Mouse (Mus musculus): Measurements from ENCODE around the gene Pbrm1. TPM values are rescaled to one million over a fixed set of nuclear protein-coding genes. Genes with fewer than 3 reads are reported as not detected.

Pbrm1 gene
- total RNA-seq (2021) = 10 to 100 TPM; 51.7 to 57.7 TPM
- long read RNA-seq, experiment 1, partial matches to known transcripts = 3 of 5 reads
- long read RNA-seq, experiment 1, other reads (novel, unspliced or antisense) = 2 of 5 reads
- long read RNA-seq, experiment 2, partial matches to known transcripts = 0 of 3 reads
- long read RNA-seq, experiment 2, other reads (novel, unspliced or antisense) = 3 of 3 reads

DNA sequence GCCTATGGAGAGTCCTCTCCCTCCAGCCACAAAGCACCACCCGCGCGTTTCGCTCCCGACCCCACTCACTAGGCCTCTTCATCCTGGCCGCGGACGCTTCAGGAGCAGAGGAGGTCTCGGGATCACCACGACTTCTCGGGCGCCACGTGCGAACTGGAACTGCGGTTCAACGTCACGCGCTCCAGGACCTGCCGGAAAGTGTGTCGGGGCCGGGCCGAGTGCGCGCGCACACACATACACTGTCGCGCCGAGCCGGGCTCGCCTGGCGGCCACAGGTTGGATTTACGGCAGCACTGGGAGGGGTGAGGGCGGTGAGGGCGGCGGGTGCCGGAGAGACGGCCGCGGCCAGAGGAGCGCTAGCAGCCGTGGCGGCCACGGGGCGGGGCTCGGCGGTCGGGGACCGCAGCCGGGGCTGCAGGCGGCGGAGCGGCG lies at the start of gene Pbrm1, which contains the start of gene Gnl3:
Pbrm1 (plus strand) TSS at position 279 of the 432 bp plus-strand sequence.
Gnl3 (minus strand) TSS at position 293 of the 432 bp plus-strand sequence.
- DNase-seq = peak; percentile 96 to 98

DNA sequence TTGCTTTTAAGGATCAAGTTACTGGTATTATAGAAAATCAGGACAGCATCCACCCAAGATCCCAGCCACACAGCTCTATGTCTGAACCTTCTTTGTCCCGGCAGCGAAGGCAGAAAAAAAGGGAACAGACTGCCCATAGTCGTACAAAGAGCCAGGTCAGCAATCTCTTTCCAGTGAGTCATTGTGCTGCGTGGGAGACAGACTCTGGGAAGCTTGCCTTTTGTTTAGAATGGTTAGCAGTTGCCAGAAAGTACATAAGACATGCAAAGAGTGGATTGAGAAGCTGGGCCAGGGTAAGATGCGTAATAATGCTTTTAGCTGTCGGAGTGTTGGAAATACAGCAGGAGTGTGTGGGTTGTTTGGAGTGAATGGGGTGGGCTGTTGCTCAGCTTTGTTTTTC lies 44.7 kb upstream of the Pbrm1 start:
- peak; percentile 13 to 49 for DNase-seq

DNA sequence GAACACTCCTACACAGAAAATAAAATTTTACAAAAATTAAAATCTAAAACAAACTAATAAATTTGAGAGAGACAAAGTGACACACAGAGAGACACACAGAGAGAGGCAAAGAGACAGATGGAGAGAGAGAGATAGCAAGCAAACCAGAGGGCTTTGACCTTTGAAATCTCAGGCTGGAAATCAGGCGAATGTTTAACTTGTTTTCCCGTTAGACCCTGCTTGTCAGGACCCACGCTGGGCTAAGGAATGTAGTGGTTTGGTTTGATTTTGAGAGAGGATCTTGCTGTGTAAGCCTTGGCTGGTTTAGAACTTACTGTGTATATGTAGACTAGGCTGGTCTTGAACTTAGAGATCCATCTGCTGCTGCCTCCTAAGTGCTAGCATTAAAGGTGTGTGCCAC lies 42.7 kb upstream of the Pbrm1 start:
- no peak for DNase-seq

- DNase-seq = no peak
Measured at GRCm38 (mm10) chr14:30996417-30996816, 22.5 kb upstream of the Pbrm1 start.

DNA sequence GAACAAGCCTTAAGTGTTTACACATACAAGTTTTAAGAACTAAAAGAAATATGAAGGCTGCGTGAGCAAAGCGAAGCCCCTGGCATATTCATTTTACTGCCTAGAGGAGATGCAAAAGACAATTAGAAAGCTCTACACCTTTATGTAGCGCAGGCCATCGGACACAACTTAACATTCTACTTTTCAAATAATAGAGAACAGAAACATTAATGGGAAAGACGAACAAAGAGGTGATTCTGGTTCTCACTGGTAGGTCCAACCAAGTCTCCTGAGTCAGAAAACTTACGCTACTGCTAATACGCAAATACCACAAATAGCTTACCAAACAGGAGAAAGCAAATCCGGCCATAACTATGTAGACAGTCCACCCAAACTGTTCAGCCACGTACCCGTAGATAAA lies 18.6 kb upstream of the Pbrm1 start:
- DNase-seq = no peak

- no peak for DNase-seq
Measured at GRCm38 (mm10) chr14:31000816-31001306, 18.1 kb upstream of the Pbrm1 start.

DNA sequence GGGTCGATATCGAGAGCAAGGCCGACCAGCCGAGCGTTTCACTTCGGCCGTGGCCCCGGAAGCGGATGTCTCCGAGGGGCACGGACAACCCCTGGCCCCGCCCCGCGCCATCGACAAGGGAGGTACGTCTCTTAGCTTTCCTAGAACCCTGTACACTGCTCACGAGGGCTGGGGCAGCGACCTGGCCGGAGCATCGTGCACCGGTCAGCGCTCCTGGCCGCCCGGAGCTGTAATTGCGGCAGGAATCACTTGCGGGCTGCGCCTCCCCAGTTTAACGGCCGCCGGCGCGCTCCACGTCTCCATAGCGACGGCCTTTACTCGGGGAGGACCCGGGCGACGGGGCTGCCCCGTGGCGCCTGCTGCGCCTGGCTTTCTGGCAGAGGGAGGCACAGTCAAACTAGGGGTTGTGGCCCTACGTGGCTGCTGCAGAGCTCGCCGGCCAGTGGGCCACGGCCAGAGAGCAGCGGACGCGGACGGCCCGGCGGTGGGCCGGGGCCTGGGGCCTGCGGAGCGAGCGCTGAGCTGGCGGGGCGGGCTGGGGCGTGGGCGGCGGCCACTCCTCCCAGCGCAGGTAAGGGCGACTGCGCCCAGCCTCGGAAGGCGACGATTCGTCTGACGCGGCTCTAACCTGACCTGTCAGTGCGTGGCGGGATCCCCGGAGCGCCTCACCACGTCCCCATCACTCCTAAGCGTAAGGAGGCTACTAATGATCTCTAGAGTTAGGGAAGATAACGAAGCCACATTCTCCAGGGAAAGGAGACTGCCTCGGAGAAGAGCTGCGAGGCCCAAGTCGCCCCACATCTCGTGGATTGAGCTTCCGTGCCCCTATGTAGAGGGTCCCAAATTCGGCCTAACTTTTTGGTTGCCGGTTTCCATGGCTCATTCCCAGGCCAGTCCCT lies 17.4 kb upstream of the Pbrm1 start, which contains the start of the genes Glt8d1 and Spcs1:
Glt8d1 (plus strand) TSS at position 94 of the 899 bp plus-strand sequence.
Spcs1 (minus strand) TSS at position 366 of the 899 bp plus-strand sequence.
- DNase-seq = peak; percentile 90 to 94

DNA sequence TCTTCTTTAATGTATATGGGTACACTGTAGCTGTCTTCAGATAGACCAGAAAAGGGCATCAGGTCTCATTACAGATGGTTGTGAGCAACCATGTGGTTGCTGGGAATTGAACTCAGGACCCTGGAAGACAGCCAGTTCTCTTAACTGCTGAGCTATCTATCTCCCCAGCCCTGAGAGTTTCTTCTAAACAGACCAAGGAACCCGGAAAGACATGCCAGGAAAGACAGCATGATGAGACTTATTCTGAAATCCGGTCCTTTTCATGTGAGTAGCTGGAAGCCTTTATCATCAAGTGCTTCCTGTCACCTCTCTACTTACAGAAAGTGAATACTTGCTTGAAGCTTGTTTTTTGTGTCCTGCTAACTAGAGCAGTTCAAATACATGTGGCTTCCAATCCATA lies 14.4 kb upstream of the Pbrm1 start:
- DNase-seq = no peak

GRCm38 (mm10) chr14:31006779-31007178 lies 12.2 kb upstream of the Pbrm1 start:
- DNase-seq = no peak

DNA sequence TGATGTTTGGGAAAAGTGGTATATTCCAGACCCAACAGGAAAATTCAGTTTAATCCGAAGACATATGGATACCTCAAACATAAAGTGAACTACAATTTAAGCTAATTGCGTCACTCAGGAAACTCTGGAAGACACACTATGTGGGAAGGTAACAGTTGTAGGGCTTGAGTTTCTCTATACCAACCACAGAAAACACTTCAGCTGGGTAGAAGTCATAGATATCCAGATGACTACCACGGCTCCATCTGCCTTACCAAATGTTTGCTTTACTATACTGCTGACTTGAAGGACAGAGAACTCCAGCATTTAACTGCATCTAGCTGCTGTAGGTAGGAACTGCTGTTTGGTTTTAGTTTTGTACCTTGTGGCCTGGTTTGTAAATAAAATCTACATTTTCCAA lies 7.3 kb upstream of the Pbrm1 start:
- no peak for DNase-seq

DNA sequence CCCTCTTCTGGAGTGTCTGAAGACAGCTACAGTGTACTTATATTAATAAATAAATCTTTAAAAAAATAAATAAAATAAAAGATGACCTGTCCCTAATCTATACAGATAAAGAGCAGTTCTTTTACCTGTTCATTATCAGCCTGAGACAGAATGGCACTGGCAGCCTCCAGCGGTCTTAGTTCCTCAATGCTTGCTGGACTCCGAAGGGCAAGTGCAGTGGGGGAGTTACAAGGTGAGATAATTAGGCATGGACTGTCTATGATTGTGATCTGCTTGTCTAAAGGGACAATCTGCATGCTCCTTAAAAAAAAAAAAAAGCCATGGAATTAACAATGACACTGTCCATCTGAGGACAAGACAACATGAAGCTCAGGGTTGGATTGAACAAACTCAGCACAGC lies 5.0 kb upstream of the Pbrm1 start:
- DNase-seq = no peak

DNA sequence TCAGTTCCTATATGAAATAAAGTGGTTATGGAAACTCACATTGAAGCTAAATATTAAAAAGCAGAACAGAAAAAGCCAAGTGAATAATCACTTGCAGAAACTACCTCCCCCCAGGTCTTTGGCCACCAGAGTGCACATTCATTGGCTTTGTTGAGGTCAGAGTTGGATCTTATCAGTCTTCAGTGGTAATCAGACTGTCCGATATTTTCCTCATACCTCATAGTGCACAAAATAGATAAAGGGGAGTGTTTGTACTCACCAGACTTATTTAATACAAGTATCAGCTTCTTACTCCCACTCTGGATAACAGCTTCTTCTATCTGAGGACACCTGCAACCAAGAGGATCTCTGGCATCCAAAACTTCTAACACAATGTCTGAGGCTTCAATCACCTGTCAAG lies 2.9 kb upstream of the Pbrm1 start:
- DNase-seq = no peak

- no peak for DNase-seq
Measured at GRCm38 (mm10) chr14:31017854-31018253, 1.1 kb upstream of the Pbrm1 start.

GRCm38 (mm10) chr14:31019331-31020205 lies 630 bp downstream of the Pbrm1 start:
- DNase-seq = peak; percentile 80 to 85

DNA sequence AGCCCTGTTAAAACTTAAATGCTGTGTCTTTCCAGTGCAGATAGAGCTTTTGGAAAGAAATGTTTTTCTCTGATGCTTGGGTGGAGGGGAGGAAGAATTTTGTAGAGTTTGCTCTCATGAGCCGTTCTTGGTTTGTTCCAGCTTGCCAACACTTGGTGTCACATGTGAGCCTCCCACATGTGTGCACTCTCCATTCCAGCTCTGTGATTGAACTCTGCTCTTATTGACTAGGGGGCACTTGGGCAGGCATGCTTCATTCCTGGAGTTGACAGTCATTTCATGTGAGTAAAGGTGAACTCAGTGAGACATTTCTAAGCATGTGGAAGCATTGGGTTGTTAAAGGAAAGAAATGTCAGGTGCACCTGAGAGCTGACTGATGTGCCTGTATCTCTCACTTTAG lies 3.6 kb downstream of the Pbrm1 start:
- no peak for DNase-seq

DNA sequence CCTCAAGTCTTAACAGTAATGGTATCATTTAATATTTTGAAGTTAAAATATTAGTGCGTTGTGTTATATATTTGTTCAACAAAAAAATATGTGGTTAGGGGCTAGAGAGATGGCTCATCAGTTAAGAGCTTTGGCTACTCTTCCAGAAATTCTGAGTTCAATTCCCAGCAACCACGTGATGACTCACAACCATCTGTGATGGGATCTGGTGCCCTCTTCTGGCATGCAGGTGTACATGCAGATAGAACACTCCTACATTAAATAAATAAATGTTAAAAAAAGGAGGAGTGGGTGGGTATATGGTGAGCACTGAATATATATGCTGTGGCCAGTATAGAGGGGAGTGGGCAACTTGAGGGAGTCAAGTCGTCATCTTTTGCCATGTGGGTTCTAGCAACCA lies 6.8 kb downstream of the Pbrm1 start:
- no peak for DNase-seq

DNA sequence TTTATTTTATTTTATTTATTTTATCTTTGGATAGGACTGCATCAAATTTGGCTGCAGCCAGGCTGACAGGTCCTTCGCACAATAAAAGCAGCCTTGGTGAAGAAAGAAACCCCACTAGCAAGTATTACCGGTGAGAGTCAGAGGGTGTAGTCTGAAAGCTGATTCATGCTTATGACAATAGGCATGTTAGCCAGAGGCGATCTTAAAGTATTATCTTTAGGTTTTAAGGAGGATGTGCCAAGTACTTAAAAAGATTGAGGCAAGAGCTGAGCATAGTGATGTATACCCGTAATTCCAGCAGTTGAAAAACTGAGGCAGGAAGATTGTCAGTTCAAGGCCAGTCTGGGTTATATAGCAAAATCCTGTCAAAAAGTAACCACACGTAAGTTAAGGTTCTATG lies 26.4 kb downstream of the Pbrm1 start:
- no peak for DNase-seq

GRCm38 (mm10) chr14:31045817-31046216 lies 26.9 kb downstream of the Pbrm1 start:
- DNase-seq = no peak

DNA sequence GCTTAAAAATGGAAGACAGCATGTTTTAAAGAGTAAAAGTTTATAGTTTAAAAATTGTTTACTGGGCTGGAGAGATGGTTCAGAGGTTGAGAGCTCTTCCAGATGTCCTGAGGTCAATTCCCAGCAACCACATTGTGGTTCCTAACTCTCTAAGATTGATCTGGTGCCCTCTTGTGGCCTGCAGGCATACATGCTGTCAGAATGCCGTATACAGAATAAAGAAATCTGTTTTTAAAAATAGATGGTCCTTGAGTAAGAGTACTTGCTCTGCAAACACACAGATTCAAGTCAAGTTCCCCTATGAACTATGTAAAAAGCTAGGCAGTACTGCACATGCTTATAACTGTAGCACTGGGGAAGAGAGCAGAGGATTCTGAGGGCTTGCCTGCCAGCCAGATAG lies 43.3 kb downstream of the Pbrm1 start:
- peak in 1 of 2 experiments; percentile 13 for DNase-seq

DNA sequence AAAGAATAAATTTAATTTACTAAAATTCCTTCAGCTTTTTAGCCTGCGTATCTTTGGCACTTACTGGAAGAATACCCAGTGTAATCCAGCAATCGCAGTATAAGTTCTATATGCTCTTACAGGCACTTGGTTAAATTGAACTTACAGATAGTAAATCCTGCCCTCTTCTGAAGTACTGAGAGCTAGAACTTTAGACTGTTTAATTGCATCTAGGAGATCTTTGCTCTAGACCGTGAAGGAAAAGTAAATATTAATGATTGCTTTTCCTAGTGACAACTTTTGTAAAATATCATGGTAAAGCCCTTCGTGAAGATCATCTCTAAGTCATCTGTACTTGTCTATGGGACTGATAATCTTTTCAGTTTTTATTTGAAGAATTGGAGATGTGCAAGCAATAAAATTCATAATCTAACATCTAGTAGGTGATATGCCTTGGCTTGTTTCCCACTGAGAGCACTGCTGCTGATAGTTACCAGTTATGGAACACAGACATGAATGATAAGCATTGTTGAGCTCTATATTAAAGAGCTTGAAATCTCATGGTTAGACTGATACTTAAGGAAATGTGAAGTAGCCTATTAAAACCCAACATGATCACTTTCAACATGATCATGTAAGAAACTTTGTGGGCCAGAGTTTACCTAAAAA lies 50.3 kb downstream of the Pbrm1 start:
- no peak for DNase-seq

DNA sequence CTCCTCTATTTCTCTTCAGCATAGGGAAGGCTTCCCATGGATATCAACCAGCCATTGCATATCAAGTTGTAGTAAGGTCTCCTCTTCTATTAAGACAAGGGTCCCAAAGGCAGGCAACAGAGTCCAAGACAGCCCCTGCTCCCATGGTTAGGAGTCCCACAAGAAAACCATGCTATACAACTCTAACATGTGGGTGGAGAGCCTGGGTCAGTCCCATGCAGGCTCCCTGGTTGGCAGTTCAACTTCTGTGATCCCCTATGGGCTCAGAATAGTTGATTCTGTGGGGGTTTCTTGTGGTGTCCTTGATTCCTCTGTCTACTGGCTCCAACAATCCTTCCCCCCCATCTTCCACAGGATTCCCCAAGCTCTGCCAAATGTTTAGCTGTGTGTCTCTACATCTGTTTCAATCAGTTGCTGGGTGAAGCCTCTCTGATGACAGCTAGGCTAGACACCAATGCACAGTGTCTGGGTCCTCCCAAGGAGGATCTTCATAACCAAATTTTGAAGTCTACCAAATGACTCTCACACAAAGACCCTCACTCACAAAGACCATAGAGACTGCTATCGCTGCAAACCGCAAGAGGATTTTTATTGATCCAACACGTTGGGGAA lies 59.8 kb downstream of the Pbrm1 start:
- DNase-seq = no peak
